Mouse (Mus musculus) cerebellum, postnatal 36 days (tissue): ENCODE results near the gene AC109138.7.

ENCODE experiments used
- DNase-seq, 2 experiments: peaks; one replicate each; pipeline ENCODE4 v3.0.0; 2021 to 2022; ENCODE audit warnings: mixed read lengths in 2 of 2

AC109138.7 gene

DNA sequence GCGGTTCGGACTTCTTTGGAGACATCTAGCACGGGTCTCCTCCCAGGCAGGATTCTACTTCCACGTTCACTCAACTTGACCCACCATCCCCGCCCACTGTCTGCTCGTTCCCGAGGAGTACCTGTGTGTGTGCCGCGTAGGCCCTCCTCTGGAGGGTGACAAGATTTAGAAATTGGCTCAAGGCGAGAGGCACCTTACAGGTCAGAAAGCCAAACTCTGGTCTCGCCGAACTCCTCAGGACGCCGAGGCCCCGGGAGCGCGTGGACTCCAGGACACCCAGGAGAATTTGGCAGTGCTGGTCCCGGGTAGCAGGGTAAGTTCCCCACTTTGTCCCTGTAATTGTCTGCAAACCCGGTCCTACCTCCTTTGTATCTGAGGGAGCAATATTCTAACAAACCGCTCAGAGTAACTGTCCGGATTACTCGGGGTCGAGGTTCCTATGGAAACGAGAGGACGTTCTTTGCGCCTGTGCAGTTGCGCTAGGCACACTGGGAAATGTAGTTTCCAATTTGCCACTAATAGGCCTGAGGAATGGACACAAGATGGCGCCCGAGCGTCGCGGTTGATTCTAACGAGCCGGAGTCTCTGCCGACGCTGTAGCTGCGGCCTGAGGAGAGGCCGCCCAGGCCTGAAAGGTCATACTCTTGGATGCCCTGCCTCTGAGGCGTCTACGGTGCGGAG lies 43.2 kb downstream of the AC109138.7 start:
- peak; percentile 93 to 96 for DNase-seq

DNA sequence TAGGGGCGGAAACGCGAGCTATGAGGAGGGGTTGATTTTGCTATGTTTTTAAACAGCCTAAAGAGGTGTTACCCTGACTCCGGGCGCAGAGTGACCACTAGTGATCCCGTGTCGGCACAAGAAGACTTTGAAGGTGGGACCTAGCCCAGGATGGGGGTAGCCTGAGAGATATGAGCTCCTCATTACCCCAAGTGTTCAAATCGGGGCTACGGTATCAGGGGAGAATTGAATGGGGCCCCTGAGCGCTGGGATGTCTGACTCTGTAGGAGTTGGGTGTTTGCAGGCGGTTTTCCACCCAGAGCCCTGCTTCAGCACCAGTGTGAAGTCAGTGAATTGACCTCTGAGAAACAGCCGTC lies 43.7 kb downstream of the AC109138.7 start:
- DNase-seq, result no peak

DNA sequence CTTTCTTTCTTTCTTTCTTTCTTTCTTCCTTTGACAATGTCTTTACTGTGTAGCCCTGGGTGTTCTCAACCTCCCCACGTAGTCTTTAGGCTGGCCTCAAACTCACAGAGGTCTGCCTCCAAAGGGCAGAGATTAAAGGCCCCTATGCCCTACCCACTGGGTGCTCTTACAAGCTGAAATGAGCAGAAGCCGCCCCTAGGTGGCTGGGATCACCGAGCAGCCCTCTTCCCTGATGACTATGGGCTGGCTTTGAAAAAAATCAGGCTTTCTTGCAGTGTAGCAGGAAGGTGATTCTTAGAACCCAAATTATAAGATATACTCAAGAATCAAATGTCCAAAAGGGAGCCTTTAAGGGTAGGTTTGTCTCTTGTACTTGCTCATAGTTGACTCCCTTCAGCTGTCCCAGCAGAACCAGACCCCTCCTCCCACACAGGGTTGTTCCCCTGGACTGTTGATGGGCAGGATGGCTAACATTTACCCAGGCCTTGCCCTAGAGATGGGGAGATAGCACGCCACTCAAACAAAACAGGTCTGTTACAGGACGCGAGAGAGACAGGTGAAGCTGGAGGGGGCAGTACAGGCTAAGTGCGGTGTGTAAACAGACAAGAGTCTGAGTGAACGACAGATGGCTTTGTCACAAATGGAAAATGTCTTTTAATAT lies 47.0 kb downstream of the AC109138.7 start:
- DNase-seq, result no peak

DNA sequence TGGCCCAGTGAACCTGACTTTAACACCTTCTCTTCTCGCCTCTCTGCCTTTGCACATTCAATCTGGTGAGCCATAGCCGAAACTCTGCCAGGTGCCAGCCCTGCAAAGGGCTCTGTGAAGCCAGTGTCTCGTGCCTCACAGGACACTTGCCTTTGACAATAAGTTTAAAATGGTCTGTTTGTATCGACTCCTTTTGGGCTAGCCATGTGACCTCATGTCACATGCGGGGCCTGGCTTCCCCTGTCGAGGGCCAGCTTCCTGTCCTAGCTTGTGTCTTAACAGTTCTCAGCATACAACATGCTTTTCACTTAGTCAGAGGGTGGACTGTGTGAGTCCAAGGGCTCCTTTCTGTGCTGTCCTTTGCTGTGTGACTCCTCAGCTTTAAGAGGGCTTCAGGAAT lies 48.6 kb downstream of the AC109138.7 start:
- no peak for DNase-seq

DNA sequence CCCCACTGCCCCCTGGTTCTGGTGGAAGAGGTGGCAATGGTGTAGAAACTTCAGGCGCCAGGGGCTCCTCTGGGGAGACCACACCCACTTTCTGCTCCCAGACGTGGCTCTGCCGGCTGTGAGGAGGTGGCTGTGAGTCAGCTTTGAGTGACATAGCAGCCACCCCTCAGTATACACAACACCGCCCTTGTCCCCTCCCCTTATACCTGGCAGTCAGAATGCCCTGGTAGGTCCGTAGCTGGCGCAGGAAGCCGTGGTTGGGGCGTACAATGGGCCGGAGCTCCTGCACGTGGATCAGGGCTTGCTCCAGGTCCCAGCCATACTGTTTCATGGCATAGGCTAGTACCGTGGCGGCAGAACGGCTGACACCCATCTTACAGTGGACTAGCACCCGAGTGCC lies 49.5 kb downstream of the AC109138.7 start:
- no peak for DNase-seq

DNA sequence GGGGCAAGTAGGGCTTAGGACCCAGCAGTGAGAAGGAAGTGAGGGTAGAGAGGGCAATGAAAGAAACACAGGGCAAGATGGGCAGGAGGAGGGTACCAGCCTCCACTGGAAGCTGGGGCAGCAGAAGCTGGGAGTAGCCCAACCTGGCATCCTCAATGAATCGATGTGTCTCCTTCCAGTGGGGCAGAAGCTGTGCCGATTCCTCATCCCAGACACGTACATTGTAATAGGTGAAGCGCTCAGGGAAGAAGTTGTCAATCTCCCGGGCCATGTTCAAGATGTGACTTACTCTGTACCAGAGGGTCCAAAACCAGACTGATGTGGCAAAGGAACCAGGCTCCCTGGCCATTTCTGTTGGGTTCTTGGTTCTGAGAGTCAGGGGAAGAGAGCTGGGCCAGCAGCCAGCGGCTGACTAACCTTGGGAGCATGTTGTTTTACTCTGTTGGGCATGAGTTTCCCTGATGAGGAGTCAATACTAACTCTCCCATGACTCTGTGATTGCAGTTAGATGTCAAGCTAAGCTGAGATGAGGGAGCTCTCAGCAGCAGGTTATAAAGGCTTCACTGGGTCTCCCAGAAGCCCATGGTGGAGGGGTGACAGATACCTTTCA lies 50.1 kb downstream of the AC109138.7 start:
- no peak for DNase-seq

DNA sequence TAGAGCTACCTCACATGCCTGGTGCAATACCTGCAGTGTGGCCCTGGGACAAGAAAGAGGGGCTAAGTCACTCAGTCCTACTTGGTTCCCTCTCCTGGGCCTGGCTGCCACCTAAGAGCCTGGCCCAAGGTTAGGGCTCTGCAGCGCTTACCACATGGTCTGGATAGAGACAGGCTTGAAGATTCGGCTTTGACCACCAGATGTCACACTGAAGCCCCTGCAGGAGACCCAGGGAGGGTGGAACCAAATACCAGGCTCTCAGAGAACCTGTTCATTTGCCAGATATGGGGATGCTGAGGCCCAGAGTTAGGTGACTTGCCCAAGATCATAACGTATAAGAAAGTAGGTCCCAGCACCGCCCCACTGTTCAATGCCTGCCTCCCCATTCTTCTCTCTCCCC lies 51.8 kb downstream of the AC109138.7 start:
- no peak for DNase-seq

DNA sequence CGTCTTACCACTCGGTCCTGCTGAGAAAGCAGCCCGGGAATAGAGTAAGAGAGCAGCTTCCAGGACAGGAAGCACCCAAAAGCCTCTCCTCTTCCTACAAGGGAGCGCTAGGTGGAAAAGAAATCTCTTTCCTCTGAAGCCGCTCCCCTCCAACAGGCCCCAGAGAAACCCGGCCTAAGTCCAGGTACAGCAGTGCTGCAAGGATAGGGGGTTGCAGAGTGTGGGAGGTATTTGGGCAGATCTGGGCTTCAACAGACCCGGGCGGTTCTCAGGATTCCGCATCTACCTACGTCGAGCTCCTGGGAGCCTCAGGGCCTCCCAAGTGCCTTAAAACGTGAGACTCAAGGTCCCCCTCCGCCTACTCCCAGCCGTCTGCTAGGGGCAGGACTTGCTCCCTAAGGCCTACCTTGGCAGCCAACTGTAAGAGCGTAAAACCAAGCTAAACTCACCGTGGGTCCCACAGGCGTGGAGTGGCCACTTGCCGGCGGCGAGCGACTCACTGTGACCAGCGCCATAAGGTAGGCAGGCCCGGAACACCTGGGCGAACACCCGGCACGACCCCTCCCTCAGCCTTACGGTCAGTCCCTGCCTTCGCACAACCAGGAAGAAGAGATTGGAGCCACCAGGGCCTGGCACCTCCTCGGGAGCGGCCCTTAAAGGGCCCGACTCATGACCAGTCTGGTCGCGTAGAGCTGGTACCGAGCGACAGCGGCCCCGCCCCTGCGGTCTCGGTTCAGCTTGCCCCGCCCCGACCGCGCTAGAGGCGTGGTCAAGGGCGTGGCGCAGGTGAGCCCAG lies 54.6 kb downstream of the AC109138.7 start, which contains the start of gene Ssh3:
TSS of gene Ssh3 (minus strand) at position 615 of the 796 bp plus-strand sequence.
- peak; percentile 76 to 84 for DNase-seq

DNA sequence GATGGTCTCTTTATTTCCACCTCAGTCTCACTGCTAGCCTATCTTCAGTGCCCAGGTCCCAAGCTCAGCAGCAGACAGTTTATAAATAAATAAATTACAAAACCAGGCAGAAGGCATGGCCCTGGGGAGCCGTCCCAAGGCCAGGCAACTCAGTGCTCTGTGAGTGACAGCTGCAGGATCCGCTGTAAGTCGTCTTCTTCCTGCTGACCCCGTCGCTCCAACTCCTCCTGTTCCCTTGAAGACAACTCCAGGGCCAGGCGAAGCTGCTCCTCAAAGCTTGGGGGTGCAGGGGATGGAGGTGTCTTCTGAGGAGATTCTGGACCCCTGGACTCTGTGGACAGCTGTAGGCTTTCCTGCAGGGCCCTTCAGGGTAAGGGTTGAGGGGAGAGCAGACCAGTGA lies 56.0 kb downstream of the AC109138.7 start:
- DNase-seq, result no peak

DNA sequence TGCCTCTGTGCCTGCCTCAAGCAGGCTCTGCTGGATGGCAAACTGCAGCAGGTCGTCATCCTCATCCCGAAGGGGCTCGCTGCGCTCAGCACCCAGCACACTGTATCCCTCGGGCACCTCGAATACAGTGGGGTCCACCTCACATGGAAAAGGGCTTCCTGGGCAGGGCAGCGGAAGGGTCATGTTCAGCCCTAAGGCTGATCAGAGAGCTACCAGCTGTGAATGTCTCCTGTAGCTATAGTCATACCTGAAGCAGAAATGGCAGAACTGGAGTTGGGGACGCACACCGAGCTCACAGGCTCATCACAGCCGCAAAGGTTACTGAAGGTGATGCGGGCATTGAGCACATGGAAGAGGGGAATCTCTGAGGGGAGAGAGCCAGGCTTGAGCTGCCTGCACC lies 56.8 kb downstream of the AC109138.7 start:
- DNase-seq, result no peak

DNA sequence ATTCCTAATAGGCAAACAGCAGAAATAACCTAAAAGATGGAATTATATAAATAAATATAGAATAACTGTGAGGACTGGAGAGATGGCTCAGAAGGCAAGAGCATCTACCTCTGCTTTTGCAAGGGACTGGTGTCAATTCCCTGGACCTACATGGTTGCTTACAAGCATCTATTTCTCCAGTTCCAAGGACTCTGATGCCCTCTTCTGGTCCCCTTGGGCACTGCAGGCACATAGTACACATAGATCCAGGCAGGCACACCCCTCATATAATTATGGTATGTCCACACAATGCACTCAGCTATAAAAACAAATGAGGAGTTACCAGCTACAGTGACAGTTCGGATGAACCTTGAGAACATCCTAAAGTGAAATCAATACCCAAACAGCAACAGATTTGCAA lies 65.3 kb downstream of the AC109138.7 start:
- no peak for DNase-seq

DNA sequence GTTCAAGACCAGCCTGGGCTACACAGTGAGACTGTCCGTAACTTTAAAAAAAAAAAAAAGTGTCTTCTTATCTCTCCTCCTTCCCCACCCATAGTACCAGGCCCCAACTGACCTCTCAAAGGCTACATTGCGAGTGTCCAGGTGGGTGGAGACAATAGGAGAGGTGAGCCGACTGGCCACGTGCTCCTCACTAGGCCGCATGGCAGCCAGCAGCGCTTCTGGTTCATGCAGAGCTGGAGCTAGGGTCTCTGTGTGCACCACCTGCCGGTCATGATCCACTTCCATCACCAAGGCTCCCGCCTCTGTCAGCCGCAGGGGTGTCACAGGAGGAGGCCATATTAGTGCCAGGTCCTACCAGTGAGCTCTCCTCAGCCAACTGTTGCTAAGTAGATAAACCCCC lies 66.3 kb downstream of the AC109138.7 start:
- DNase-seq, result no peak
